10 mouse cellular contexts compared by ENCODE assay signal in the genomic region with DNA sequence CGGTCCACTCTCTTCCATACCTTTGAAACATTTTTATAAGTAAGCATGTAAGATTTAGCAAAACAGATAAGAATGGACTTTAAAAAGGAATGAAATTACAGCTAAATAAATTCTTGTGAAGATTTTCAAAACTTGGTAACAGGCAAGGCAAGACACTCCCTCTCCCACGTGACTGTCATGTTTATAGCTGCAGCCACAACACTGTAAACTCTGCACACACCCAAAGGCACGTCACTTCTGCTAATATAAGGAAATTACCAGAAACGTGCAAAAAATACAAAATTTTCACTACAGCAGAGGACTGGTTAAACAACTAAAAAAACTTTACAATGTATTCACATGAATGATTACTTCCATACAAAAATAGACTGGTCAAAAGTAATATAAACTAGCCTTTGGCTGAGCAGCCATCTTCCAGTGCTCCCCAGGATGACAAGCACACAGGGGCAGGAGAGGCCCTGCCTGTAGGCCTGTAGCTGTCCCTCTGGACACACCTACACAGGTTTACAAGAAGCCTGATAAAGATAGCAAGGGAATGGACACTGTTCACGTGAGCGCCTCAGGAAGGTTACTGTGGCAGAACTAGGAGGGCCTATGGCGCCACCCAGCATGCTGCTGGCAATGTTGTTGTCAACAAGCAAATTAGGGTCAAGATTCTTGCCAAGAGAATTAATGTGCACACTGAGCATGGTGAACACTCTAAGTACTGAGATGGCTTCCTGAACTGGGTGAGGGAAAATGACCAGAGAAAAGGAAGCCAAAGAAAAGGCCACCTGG. TPM values are rescaled to one million over a fixed set of nuclear protein-coding genes. Genes with fewer than 3 reads are reported as not detected.
DNase-seq lines count a peak whose midpoint lies in the region; ATAC-seq lines count a peak whose summit lies in the region.
"Had no signal": no experiment of that assay in that cellular context is flagged by ENCODE, and none has a peak within 500 bp of the region (broad histone marks: within the 10 kb centered on the region; RNA-seq: fewer than 3 reads in every experiment).

No protein-coding gene starts in this region.

- intact Hi-C loops in left cerebral cortex, postnatal 4 days (cut with DNase I) = no loop called here

- peak; percentile 8 for DNase-seq in adrenal gland, postnatal 25 days
- no peak for DNase-seq in adrenal gland, adult (ENCODE audit: inconsistent age in 2 of 2, low spot score in 1 of 2)
- peak; percentile 76 for DNase-seq in left cerebral cortex, postnatal 4 days
- no peak for DNase-seq in left cerebral cortex, adult 9 months (ENCODE audit: low spot score in 2 of 2)
- DNase-seq in cerebellum, adult 18-20 months = peak; percentile 86 to 93
- DNase-seq in kidney, adult 9 months = peak; percentile 28
- DNase-seq: lung, adult 2 months; spleen, adult 18-20 months had no signal

- ATAC-seq in megakaryocyte-erythroid progenitor cell, adult 5-6 weeks (replicated peaks; ENCODE audit: low FRiP score, low TSS enrichment, poor library complexity, severe bottlenecking) = no peak
- no peak for ATAC-seq in inflammation-experienced regulatory T-cells, adult 6 months

RNA-seq across cellular contexts. Expression of a gene that starts 42.4 kb away (rescaled TPM):
- total RNA-seq in adrenal gland, postnatal 25 days (2021) = 48.4 and 48.8 TPM in 2 replicates
- total RNA-seq in left cerebral cortex, postnatal 4 days (2021) = 10 to 100 TPM; 34.2 to 35.0 TPM
- 16.5 and 16.6 TPM in 2 replicates for total RNA-seq in megakaryocyte-erythroid progenitor cell, adult 5-6 weeks (2014; fragmentation: Nextera tagmentation)
- 22.4 and 32.0 TPM in 2 replicates for total RNA-seq in megakaryocyte-erythroid progenitor cell, adult 5-6 weeks (2017)
- polyA plus RNA-seq in inflammation-experienced regulatory T-cells, adult 6 months (2017; shearing (Covaris generic)) = 10 to 100 TPM; 39.2 to 46.8 (median 44.1) TPM

Comparison
In these comparisons a context has a peak if more than half of its experiments do, and no peak if none do; other contexts are left out.
1. DNase-seq: peak in adrenal gland, postnatal 25 days (single experiment), left cerebral cortex, postnatal 4 days (single experiment), cerebellum, adult 18-20 months (2 of 2) and kidney, adult 9 months (single experiment); none in adrenal gland, adult (0 of 2) and left cerebral cortex, adult 9 months (0 of 2).